Mouse (Mus musculus) gastrocnemius, postnatal 36 days (tissue): ENCODE measurements at regions not wholly inside any gene's neighbourhood (a gene's known extent, or its start where the extent isn't known, plus 50 kb on each side); places are given as distances from the start of the nearest gene placed in this dataset.

Experiments used
- DNase-seq, 2 experiments: peaks; one replicate each; pipeline ENCODE4 v3.0.0; 2022
- intact Hi-C: fragments of 180-260 bp; cut with DNase I; formaldehyde crosslinking; loops from one replicate; pipeline ENCODE4 v1.15.1; 2025

DNA sequence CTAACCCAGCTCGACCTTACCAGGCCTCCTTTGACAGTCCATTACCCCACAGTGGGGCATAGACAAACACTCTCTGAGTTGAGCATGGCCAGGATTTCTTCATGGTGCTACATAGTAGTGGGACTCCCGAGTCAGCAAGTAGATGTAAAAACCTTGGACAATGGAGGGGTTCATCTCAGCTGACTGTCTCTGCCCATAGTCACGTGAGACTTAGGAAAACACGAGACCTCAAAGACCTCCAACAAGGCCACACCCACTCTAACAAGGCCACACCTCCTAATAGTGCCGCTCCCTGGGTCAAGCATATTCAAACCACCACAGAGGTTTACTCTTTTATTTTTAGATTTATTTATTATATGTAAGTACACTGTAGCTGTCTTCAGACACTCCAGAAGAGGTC is 52.5 kb upstream of the Cldn24 start:
- intact Hi-C loops = no loop called here
- no peak for DNase-seq

DNA sequence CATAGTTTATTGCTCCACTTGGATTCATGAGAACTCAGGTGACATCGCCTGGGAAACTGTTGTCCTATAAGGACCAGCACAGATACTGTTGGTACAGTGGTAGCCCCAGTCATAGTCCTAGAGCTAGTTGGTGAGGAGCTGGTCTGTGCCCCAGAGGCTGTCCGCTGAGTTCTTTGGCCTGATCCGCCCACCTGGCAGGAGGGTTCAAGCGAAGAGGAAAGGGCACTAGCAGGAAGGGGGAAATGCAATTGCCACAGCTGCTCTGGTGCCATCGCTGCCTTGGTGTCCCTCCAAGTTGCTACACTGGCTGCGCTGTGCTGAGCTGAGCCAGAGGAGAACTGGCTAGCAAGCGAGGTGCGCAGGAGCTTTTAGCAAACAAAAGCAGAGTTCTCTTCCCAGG is 53.2 kb upstream of the Cldn24 start:
- no peak for DNase-seq
- intact Hi-C loops = no loop called here

DNA sequence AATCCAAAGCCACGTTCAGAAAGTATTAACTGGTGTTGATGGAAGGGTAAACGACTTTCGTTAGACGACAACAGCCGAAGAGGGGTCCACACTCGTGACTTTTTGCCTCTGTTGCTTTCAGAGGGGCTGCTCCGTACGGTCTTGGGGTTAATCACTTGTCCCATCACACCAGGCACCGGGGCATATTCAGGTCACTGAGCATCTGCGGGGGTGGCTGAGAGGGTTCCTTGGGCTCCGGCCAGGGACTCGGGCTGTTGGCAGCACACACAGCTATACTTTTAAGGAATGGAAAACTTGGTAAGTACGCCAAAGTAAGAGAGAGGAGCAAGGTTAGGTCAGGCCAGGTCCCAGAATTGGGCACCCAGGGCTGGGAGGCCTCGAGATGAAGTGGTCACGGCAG is 50.7 kb upstream of the Cdkn2aip start:
- intact Hi-C loops = no loop called here
- DNase-seq = peak; percentile 35 to 50

DNA sequence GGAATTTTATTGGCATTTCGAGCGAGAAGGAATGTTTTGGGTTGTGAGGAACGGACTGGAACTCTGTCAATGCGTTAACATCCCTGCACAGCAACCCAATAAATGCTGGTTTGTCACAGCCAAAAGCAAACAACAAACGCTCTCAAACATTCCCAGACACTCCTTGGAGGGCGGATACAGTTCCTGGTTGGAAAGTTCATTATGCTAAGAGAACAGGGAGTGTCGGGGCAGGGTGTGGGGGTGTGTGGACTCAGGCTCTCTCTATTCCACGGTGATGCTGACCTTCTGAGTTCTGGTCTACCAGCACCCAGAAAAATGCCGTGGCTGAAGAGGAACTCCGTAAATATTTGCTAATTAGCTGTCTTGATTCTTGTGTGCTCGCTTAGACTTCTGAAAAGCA is 50.3 kb upstream of the Cdkn2aip start:
- no peak for DNase-seq
- intact Hi-C loops = no loop called here
